Mouse (Mus musculus): Measurements from ENCODE around the gene Gm8024. TPM values are rescaled to one million over a fixed set of nuclear protein-coding genes. Genes with fewer than 3 reads are reported as not detected.

Gene Gm8024
- not detected for polyA plus RNA-seq (2012; fragmentation: generic; extraction: Trizol)

DNA sequence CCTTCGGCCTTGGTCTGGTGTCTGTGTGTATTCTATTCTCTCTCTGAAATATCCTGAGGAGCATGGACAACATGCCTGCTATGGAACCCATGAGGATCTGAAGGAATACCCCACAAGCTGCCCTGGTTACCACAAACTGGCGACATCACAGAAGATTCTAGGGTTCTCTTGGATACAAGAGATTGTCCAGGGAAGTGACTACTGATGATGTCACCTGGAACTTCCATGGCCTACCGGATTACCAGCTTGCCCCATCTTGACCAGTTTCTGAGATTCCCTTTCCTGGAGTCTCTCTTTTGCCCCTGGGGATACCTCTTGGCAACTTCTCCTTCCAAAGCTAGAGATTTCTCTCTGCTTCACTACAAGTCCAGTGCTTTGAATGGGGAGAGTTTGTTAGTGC lies at the start of gene Gm8024:
TSS of gene Gm8024 (minus strand) at position 101 of the 400 bp plus-strand sequence.

DNA sequence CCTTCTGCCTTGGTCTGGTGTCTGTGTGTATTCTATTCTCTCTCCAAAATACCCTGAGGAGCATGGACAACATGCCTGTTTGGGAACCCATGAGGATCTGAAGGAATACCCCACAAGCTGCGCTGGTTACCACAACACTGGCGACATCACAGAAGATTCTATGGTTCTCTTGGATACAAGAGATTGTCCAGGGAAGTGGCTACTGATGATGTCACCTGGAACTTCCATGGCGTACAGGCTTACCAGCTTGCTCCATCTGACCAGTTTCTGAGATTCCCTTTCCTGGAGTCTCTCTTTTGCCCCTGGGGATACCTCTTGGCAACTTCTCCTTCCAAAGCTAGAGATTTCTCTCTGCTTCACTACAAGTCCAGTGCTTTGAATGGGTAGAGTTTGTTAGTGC lies 21.8 kb downstream of the Gm8024 start, which contains the start of gene Gm8020:
TSS of gene Gm8020 (minus strand) at position 101 of the 400 bp plus-strand sequence.

Other genes starting within 250 kb of the Gm8024 start
- gene Gm9611, start 226.9 kb downstream of the Gm8024 start, polyA plus RNA-seq (2012; fragmentation: generic; extraction: Trizol) = not detected
- gene Gm7995, start 214.1 kb downstream of the Gm8024 start, polyA plus RNA-seq (2012; fragmentation: generic; extraction: Trizol) = not detected
- gene Gm8005, start 84.6 kb downstream of the Gm8024 start, polyA plus RNA-seq (2012; fragmentation: generic; extraction: Trizol) = not detected
- gene Gm8011, start 60.4 kb downstream of the Gm8024 start, polyA plus RNA-seq (2012; fragmentation: generic; extraction: Trizol) = not detected
- not detected for gene Gm8020, start 21.9 kb downstream of the Gm8024 start, polyA plus RNA-seq (2012; fragmentation: generic; extraction: Trizol)
- gene Gm17124, start 75.6 kb upstream of the Gm8024 start, polyA plus RNA-seq (2012; fragmentation: generic; extraction: Trizol) = not detected
- not detected for gene Gm3633, start 117.6 kb upstream of the Gm8024 start, polyA plus RNA-seq (2012; fragmentation: generic; extraction: Trizol)
- gene Gm10378, start 131.7 kb upstream of the Gm8024 start, polyA plus RNA-seq (2012; fragmentation: generic; extraction: Trizol) = under 1 TPM in 1 of 2 experiments, not detected in 1; 0.11 TPM
- gene Gm3015, start 244.5 kb upstream of the Gm8024 start, polyA plus RNA-seq (2012; fragmentation: generic; extraction: Trizol) = not detected

Data from C3H10T1/2 (cell line).